Mouse (Mus musculus): Measurements from ENCODE around the gene Oaf.

The Oaf gene

GRCm38 (mm10) chr9:43245801-43246570 is 6.3 kb upstream of the Oaf start:
- DNase-seq (ENCODE audit: low spot score in 2 of 2), result no peak

- no peak for DNase-seq (ENCODE audit: low spot score in 2 of 2)
Observed at GRCm38 (mm10) chr9:43242432-43242831, 2.7 kb upstream of the Oaf start.

- no peak for DNase-seq (ENCODE audit: low spot score in 2 of 2)
Observed at GRCm38 (mm10) chr9:43241970-43242369, 2.3 kb upstream of the Oaf start.

- no peak for DNase-seq (ENCODE audit: low spot score in 2 of 2)
Observed at GRCm38 (mm10) chr9:43241291-43241690, 1.6 kb upstream of the Oaf start.

- no peak for DNase-seq (ENCODE audit: low spot score in 2 of 2)
Observed at GRCm38 (mm10) chr9:43240594-43240900, 836 bp upstream of the Oaf start.

- no peak for DNase-seq (ENCODE audit: low spot score in 2 of 2)
Observed at GRCm38 (mm10) chr9:43238631-43239545, 823 bp downstream of the Oaf start.

- no peak for DNase-seq (ENCODE audit: low spot score in 2 of 2)
Observed at GRCm38 (mm10) chr9:43238167-43238566, 1.5 kb downstream of the Oaf start.

GRCm38 (mm10) chr9:43237111-43237775 is 2.5 kb downstream of the Oaf start:
- DNase-seq (ENCODE audit: low spot score in 2 of 2), result no peak

GRCm38 (mm10) chr9:43236576-43236975 is 3.1 kb downstream of the Oaf start:
- DNase-seq (ENCODE audit: low spot score in 2 of 2), result no peak

GRCm38 (mm10) chr9:43236106-43236505 is 3.6 kb downstream of the Oaf start:
- DNase-seq (ENCODE audit: low spot score in 2 of 2), result no peak

- no peak for DNase-seq (ENCODE audit: low spot score in 2 of 2)
Observed at GRCm38 (mm10) chr9:43235336-43235735, 4.4 kb downstream of the Oaf start.

GRCm38 (mm10) chr9:43234496-43234895 is 5.2 kb downstream of the Oaf start:
- DNase-seq (ENCODE audit: low spot score in 2 of 2), result no peak

GRCm38 (mm10) chr9:43233515-43233914 is 6.2 kb downstream of the Oaf start:
- DNase-seq (ENCODE audit: low spot score in 2 of 2), result no peak

GRCm38 (mm10) chr9:43233044-43233443 is 6.7 kb downstream of the Oaf start:
- DNase-seq (ENCODE audit: low spot score in 2 of 2), result no peak

- no peak for DNase-seq (ENCODE audit: low spot score in 2 of 2)
Observed at GRCm38 (mm10) chr9:43232286-43232685, 7.4 kb downstream of the Oaf start.

- no peak for DNase-seq (ENCODE audit: low spot score in 2 of 2)
Observed at GRCm38 (mm10) chr9:43231805-43232204, 7.9 kb downstream of the Oaf start.

- no peak for DNase-seq (ENCODE audit: low spot score in 2 of 2)
Observed at GRCm38 (mm10) chr9:43230886-43231285, 8.8 kb downstream of the Oaf start.

GRCm38 (mm10) chr9:43229962-43230361 is 9.7 kb downstream of the Oaf start:
- DNase-seq (ENCODE audit: low spot score in 2 of 2), result no peak

- DNase-seq (ENCODE audit: low spot score in 2 of 2), result no peak
Observed at GRCm38 (mm10) chr9:43229398-43229895, 10.3 kb downstream of the Oaf start.

- no peak for DNase-seq (ENCODE audit: low spot score in 2 of 2)
Observed at GRCm38 (mm10) chr9:43228745-43229144, 11.0 kb downstream of the Oaf start.

GRCm38 (mm10) chr9:43227626-43228025 is 12.1 kb downstream of the Oaf start:
- no peak for DNase-seq (ENCODE audit: low spot score in 2 of 2)

- DNase-seq (ENCODE audit: low spot score in 2 of 2), result no peak
Observed at GRCm38 (mm10) chr9:43226573-43227160, 13.0 kb downstream of the Oaf start.

All from natural killer cell, adult 2 months (primary cell).